Mouse (Mus musculus): ENCODE results near the gene Gm20671. TPM values are rescaled to one million over a fixed set of nuclear protein-coding genes. Genes with fewer than 3 reads are reported as not detected.
"Not testable (repeated sequence)": the region's sequence is repeated elsewhere in the genome, so short reads cannot be mapped to it uniquely, and the experiment has no call there.

The Gm20671 gene
- polyA plus RNA-seq, 1 experiment from 2014 or later, result not detected

- ATAC-seq (replicated peaks; ENCODE audit: low FRiP score), result no peak
- WGBS, result 88% methylated on average over 6 of the region's 6 CpGs
Observed at GRCm38 (mm10) chr5:32748936-32749335, 78.0 kb downstream of the Gm20671 start.

GRCm38 (mm10) chr5:32747650-32748375 lies 79.1 kb downstream of the Gm20671 start:
- Histone ChIP-seq H3K36me3 (ENCODE audit: control insufficient read depth, insufficient read depth, low read length) (no peaks in the 10 kb centered on the region), H3K4me3 (ENCODE audit: low read depth, low read length) (no peak overlapping the region), H3K27ac (ENCODE audit: low read depth, low read length) (no peak overlapping the region), H3K9me3 (ENCODE audit: control insufficient read depth, low read length) (no peaks in the 10 kb centered on the region), H3K4me2 (no peak overlapping the region), H3K9ac (ENCODE audit: low read depth, low read length) (no peak overlapping the region), H3K27me3 (replicated peaks; ENCODE audit: control insufficient read depth, insufficient read depth, low read length) (no peaks in the 10 kb centered on the region), H3K4me1 (replicated peaks; ENCODE audit: control insufficient read depth, insufficient read depth, low read length) (peaks cover 21% of the 10 kb centered on the region)
- peak; percentile 39 for DNase-seq (ENCODE audit: low spot score)
- ATAC-seq (replicated peaks; ENCODE audit: low FRiP score), result no peak
- 51% methylated on average over 6 of the region's 6 CpGs for WGBS

More at GRCm38 (mm10) chr5:32748936-32749335, 78.0 kb downstream of the Gm20671 start:
- no peak for DNase-seq (ENCODE audit: low spot score)
- Histone ChIP-seq H3K9ac (ENCODE audit: low read depth, low read length) (no peak overlapping the region), H3K27me3 (replicated peaks; ENCODE audit: control insufficient read depth, insufficient read depth, low read length) (no peaks in the 10 kb centered on the region), H3K4me1 (replicated peaks; ENCODE audit: control insufficient read depth, insufficient read depth, low read length) (peaks cover 20% of the 10 kb centered on the region), H3K4me2 (no peak overlapping the region), H3K9me3 (ENCODE audit: control insufficient read depth, low read length) (no peaks in the 10 kb centered on the region), H3K4me3 (ENCODE audit: low read depth, low read length) (no peak overlapping the region), H3K36me3 (ENCODE audit: control insufficient read depth, insufficient read depth, low read length) (no peaks in the 10 kb centered on the region), H3K27ac (ENCODE audit: low read depth, low read length) (no peak overlapping the region)

GRCm38 (mm10) chr5:32745705-32746655 lies 80.9 kb downstream of the Gm20671 start:
- H3K27me3 ChIP-seq (replicated peaks; ENCODE audit: control insufficient read depth, insufficient read depth, low read length), result no peaks in the 10 kb centered on the region
- peak overlapping the region; percentile 82 for H3K27ac ChIP-seq (ENCODE audit: low read depth, low read length)
- peak; percentile 82 for ATAC-seq (replicated peaks; ENCODE audit: low FRiP score)
- peak overlapping the region; percentile 57 for H3K4me2 ChIP-seq
- peaks cover 21% of the 10 kb centered on the region for H3K4me1 ChIP-seq (replicated peaks; ENCODE audit: control insufficient read depth, insufficient read depth, low read length)
- 8% methylated on average over 6 of the region's 10 CpGs for WGBS
- DNase-seq (ENCODE audit: low spot score), result peak; percentile 67
- peak overlapping the region; percentile 51; the same call in 1 of the 2 replicates for H3K9ac ChIP-seq (ENCODE audit: low read depth, low read length)
- H3K36me3 ChIP-seq (ENCODE audit: control insufficient read depth, insufficient read depth, low read length), result 0 out of 2 replicates have a peak, but pooled peaks cover 2% of the 10 kb centered on the region
- peak overlapping the region; percentile 54 for H3K4me3 ChIP-seq (ENCODE audit: low read depth, low read length)
- H3K9me3 ChIP-seq (ENCODE audit: control insufficient read depth, low read length), result no peaks in the 10 kb centered on the region

- no peaks in the 10 kb centered on the region for H3K9me3 ChIP-seq (ENCODE audit: control insufficient read depth, low read length)
Observed at GRCm38 (mm10) chr5:32742149-32742548, 84.8 kb downstream of the Gm20671 start.

GRCm38 (mm10) chr5:32741377-32741776 lies 85.5 kb downstream of the Gm20671 start:
- H3K9ac ChIP-seq (ENCODE audit: low read depth, low read length); H3K4me2 ChIP-seq; H3K9me3 ChIP-seq (ENCODE audit: control insufficient read depth, low read length); H3K27ac ChIP-seq (ENCODE audit: low read depth, low read length); ATAC-seq (replicated peaks; ENCODE audit: low FRiP score); H3K36me3 ChIP-seq (ENCODE audit: control insufficient read depth, insufficient read depth, low read length); DNase-seq (ENCODE audit: low spot score); H3K4me3 ChIP-seq (ENCODE audit: low read depth, low read length); H3K27me3 ChIP-seq (replicated peaks; ENCODE audit: control insufficient read depth, insufficient read depth, low read length): not testable (repeated sequence)
- H3K4me1 ChIP-seq (replicated peaks; ENCODE audit: control insufficient read depth, insufficient read depth, low read length), result peaks cover 12% of the 10 kb centered on the region
- WGBS, result 89% methylated on average over 4 of the region's 4 CpGs

More at GRCm38 (mm10) chr5:32742149-32742548, 84.8 kb downstream of the Gm20671 start:
- no peak overlapping the region for H3K4me3 ChIP-seq (ENCODE audit: low read depth, low read length)
- H3K27ac ChIP-seq (ENCODE audit: low read depth, low read length), result no peak overlapping the region
- H3K4me1 ChIP-seq (replicated peaks; ENCODE audit: control insufficient read depth, insufficient read depth, low read length), result peaks cover 18% of the 10 kb centered on the region
- no peak for DNase-seq (ENCODE audit: low spot score)
- H3K36me3 ChIP-seq (ENCODE audit: control insufficient read depth, insufficient read depth, low read length), result peaks cover 6% of the 10 kb centered on the region; the same call in 1 of the 2 replicates
- no peaks in the 10 kb centered on the region for H3K27me3 ChIP-seq (replicated peaks; ENCODE audit: control insufficient read depth, insufficient read depth, low read length)
- 74% methylated on average over 9 of the region's 9 CpGs for WGBS
- no peak overlapping the region for H3K4me2 ChIP-seq
- ATAC-seq (replicated peaks; ENCODE audit: low FRiP score), result no peak
- H3K9ac ChIP-seq (ENCODE audit: low read depth, low read length), result no peak overlapping the region

GRCm38 (mm10) chr5:32740850-32741249 lies 86.1 kb downstream of the Gm20671 start:
- not testable (repeated sequence) for H3K9ac ChIP-seq (ENCODE audit: low read depth, low read length); H3K9me3 ChIP-seq (ENCODE audit: control insufficient read depth, low read length); H3K27ac ChIP-seq (ENCODE audit: low read depth, low read length); H3K36me3 ChIP-seq (ENCODE audit: control insufficient read depth, insufficient read depth, low read length); H3K4me2 ChIP-seq; ATAC-seq (replicated peaks; ENCODE audit: low FRiP score); DNase-seq (ENCODE audit: low spot score); H3K4me1 ChIP-seq (replicated peaks; ENCODE audit: control insufficient read depth, insufficient read depth, low read length); H3K4me3 ChIP-seq (ENCODE audit: low read depth, low read length); H3K27me3 ChIP-seq (replicated peaks; ENCODE audit: control insufficient read depth, insufficient read depth, low read length)
- 92% methylated on average over 8 of the region's 8 CpGs for whole genome bisulfite sequencing

- H3K4me3 ChIP-seq (ENCODE audit: low read depth, low read length), result no peak overlapping the region
- 83% methylated on average over 3 of the region's 3 CpGs for WGBS
- peaks cover 3% of the 10 kb centered on the region for H3K4me1 ChIP-seq (replicated peaks; ENCODE audit: control insufficient read depth, insufficient read depth, low read length)
Observed at GRCm38 (mm10) chr5:32740138-32740537, 86.8 kb downstream of the Gm20671 start.

GRCm38 (mm10) chr5:32736770-32737169 lies 90.1 kb downstream of the Gm20671 start:
- H3K4me2 ChIP-seq; H3K27ac ChIP-seq (ENCODE audit: low read depth, low read length); H3K9ac ChIP-seq (ENCODE audit: low read depth, low read length); H3K36me3 ChIP-seq (ENCODE audit: control insufficient read depth, insufficient read depth, low read length); H3K4me1 ChIP-seq (replicated peaks; ENCODE audit: control insufficient read depth, insufficient read depth, low read length); DNase-seq (ENCODE audit: low spot score); H3K27me3 ChIP-seq (replicated peaks; ENCODE audit: control insufficient read depth, insufficient read depth, low read length); H3K9me3 ChIP-seq (ENCODE audit: control insufficient read depth, low read length); H3K4me3 ChIP-seq (ENCODE audit: low read depth, low read length): not testable (repeated sequence)
- 87% methylated on average over 3 of the region's 3 CpGs for WGBS
- 0 out of 2 replicates have a peak, but pooled peaks have one; percentile 6 for ATAC-seq (replicated peaks; ENCODE audit: low FRiP score)

More at GRCm38 (mm10) chr5:32740138-32740537, 86.8 kb downstream of the Gm20671 start:
- H3K4me2 ChIP-seq, result no peak overlapping the region
- H3K27ac ChIP-seq (ENCODE audit: low read depth, low read length), result no peak overlapping the region
- H3K9me3 ChIP-seq (ENCODE audit: control insufficient read depth, low read length), result no peaks in the 10 kb centered on the region
- ATAC-seq (replicated peaks; ENCODE audit: low FRiP score), result no peak
- no peak for DNase-seq (ENCODE audit: low spot score)
- peaks cover 7% of the 10 kb centered on the region; the same call in 1 of the 2 replicates for H3K36me3 ChIP-seq (ENCODE audit: control insufficient read depth, insufficient read depth, low read length)
- H3K9ac ChIP-seq (ENCODE audit: low read depth, low read length), result no peak overlapping the region
- no peaks in the 10 kb centered on the region for H3K27me3 ChIP-seq (replicated peaks; ENCODE audit: control insufficient read depth, insufficient read depth, low read length)
